Mouse (Mus musculus): ENCODE measurements around the gene Hnrnpu. TPM values are rescaled to one million over a fixed set of nuclear protein-coding genes. Genes with fewer than 3 reads are reported as not detected.
A peak's percentile ranks its signal among the peaks of the same experiment; 100 is the strongest.
"Not testable (repeated sequence)": the region's sequence is repeated elsewhere in the genome, so short reads cannot be mapped to it uniquely, and the experiment has no call there.

Gene Hnrnpu
- 100 to 1,000 TPM; 146 to 173 TPM for total RNA-seq (2021)
- long read RNA-seq, experiment 1, full-length matches to known transcripts: 135 of 156 reads
- long read RNA-seq, experiment 1, partial matches to known transcripts: 13 of 156 reads
- long read RNA-seq, experiment 1, other reads (novel, unspliced or antisense): 8 of 156 reads
- long read RNA-seq, experiment 2, full-length matches to known transcripts: 76 of 85 reads
- long read RNA-seq, experiment 2, partial matches to known transcripts: 7 of 85 reads
- long read RNA-seq, experiment 2, other reads (novel, unspliced or antisense): 2 of 85 reads

GRCm38 (mm10) chr1:178337551-178338317, at the start of gene Hnrnpu:
Gene Hnrnpu (minus strand): TSS chr1:178337797.
- peak; percentile 96 to 97 for DNase-seq

DNA sequence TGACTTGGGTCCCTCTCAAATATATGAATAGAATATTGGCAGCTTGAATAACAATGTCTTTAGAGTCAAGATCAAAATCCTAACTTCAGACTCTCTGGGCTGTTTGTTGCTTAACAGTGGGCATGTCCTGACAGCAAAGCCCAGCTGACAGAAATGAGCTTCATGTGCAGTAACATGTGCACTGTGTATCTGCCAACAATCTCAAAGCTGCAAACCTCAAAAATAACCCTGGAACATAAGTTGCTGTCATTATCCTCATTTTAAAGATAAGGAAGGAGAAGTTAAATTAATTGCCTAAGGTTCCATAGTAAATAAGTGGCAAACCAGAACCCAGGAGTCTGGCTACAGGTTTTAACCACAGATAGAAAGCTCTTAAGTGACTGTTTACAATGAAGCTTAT, 44.6 kb upstream of the Hnrnpu start:
- DNase-seq: no peak

GRCm38 (mm10) chr1:178379224-178379623, 41.6 kb upstream of the Hnrnpu start:
- no peak for DNase-seq

- no peak for DNase-seq
These were observed 40.5 kb upstream of the Hnrnpu start for GRCm38 (mm10) chr1:178378115-178378514.

- DNase-seq: no peak
These were observed 39.3 kb upstream of the Hnrnpu start for GRCm38 (mm10) chr1:178376907-178377306.

DNA sequence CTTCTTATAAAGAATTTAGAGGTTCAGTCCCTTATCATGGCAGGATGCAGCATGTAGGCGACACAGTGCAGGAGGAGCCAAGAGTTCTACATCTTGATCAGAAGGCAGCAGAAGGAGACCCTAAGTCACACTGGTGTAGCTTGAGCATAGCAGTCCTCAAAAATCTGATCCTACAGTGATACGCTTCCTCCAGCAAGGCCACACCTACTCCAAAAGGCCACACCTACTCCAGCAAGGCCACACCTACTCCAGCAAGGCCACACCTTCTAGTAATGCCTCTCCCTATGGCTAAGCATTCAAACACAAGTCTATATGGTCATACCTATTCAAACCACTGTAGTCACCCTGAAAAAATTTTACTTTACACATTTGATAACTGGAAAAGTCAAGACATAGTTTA, 38.5 kb upstream of the Hnrnpu start:
- no peak for DNase-seq

- DNase-seq: no peak
These were observed 37.8 kb upstream of the Hnrnpu start for GRCm38 (mm10) chr1:178375381-178375780.

- DNase-seq: no peak
These were observed 35.1 kb upstream of the Hnrnpu start for GRCm38 (mm10) chr1:178372681-178373080.

DNA sequence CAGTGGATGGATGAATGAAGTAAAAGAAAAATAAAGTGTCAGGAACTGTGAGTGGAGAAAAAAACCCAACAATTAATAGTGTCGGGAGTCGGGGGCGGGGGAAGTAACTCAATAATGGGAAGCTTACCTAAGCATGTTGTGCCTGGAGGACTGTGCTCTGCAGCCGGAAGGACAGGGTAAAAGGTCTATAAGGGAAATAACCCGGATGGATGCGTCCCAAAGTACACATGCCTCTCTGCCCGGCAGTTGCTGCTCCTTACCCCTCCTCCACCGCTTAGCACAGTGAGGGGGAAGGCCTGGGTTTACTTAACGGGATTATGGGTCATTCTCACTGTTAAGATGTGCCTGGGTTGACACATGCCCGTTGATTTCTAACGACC, 31.7 kb upstream of the Hnrnpu start:
- DNase-seq: peak in 1 of 2 experiments; percentile 59

- peak; percentile 93 to 97 for DNase-seq
These were observed 31.1 kb upstream of the Hnrnpu start for GRCm38 (mm10) chr1:178368548-178369271.

DNA sequence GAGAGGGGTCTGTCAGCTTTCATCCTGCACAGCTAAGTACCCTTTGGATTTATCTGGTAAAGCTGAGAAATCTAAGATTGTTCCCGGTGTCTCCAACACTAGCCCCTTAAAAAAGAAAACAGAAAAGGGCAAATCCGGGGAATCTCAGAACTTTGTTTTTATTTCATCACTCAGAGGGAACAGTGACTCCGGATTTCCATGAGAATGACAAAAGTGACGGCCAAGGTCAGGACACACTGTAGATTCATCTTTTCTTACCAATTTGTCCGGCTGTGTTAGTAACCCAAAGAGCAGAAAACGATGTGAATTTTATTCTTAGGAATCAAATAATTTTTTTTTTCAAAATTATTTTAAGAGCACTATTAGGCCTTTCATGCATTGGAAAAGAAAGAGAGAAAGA, 30.5 kb upstream of the Hnrnpu start:
- no peak for DNase-seq

DNA sequence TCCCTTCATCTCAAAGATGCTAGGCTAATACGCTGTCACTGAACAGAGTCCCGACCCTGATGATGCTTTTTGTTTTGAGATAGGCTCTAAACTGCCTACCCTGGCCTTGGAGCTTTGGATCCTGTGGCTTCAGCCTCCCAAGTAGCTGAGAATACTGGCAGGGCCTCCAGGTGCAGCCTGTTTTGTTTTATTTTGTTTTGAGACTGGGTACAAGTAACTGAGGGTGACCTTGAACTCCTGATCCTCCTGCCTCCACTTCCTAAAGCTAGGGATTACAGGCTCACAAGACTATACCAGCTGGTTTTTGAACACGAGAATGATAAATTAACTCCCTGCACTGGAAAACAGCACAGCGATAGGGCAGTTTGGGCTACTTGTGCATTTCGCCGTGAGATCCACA, 27.6 kb upstream of the Hnrnpu start:
- DNase-seq: no peak

DNA sequence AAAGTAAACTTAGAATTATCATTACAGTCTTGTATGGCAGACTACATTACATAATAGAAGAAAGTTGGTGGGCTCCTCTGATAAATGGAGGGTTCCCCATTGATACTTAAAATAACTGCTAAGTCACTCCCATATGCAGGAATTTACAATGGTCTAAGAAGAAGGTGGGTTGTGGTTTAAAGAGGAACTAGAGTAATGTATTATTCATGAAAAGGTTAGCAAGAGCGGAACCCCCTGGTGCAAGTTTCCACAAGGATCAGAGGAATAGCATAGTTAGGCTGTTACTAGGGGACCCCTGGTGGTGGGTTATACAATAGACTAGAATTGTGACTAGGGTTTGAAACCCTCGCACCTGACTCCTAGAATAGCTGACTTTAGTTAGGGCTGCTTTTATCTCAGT, 23.1 kb upstream of the Hnrnpu start:
- DNase-seq: no peak

DNA sequence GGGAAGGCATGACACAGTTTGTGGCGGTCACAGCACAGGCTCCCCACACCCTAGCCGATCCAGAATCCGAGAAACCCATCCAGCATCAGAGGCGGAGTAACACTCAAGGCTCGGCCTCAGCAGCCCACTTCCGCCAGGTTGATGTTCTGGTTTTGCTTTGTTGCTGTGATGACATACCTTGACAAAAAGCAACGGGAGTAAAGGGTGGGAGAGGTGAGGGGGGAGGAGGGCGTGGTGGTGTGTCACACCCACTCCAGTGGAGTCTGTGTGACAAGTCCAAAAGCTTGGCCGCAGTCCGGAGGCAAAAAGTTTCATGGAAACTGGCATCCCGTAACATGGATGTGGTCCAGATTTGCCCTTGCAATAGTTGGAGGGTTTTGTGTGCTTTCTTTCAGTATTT, 22.7 kb upstream of the Hnrnpu start:
- DNase-seq: no peak

GRCm38 (mm10) chr1:178357776-178358710, 20.4 kb upstream of the Hnrnpu start:
- peak in 1 of 2 experiments; percentile 45 for DNase-seq

DNA sequence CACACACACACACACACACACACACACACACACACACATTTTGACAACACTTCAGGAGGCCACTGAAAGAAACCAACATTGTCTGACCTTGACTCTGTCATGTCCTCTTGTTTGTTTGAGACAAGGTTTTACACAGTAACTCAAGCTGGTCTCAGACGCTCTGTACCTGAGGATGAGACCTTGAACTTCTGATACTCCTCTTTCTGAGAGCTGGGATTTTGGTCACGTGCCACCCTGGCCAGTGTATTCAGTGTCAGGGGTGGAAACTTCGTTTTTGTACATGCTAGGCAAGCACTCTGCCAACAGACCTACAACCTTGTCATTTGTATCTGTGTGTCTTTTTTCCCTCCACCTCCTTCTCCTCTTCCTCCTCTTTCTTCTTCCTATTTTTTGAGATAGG, 17.0 kb upstream of the Hnrnpu start:
- no peak for DNase-seq

DNA sequence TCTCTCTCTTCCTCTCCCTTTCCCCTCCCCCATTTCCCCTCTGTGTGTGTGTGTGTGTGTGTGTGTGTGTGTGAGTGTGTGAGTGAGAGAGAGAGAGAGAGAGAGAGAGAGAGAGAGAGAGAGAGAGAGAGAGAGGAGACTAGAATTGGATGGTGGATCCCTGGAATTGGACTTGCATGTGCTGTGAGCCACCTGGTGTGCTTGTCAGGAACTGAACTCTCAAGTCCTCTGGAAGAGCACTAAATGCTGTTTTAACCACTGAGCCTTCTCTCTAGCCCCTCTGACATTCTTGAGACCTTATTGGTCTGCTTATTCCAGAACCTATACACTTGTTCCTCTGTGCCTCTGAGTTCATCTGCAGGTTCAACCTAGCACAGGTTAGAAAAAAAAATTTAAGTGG, 14.0 kb upstream of the Hnrnpu start:
- no peak for DNase-seq

GRCm38 (mm10) chr1:178350792-178351191, 13.2 kb upstream of the Hnrnpu start:
- no peak for DNase-seq

- not testable (repeated sequence) for DNase-seq
These were observed 6.6 kb upstream of the Hnrnpu start for GRCm38 (mm10) chr1:178344071-178344805.

GRCm38 (mm10) chr1:178342612-178343011, 5.0 kb upstream of the Hnrnpu start:
- DNase-seq: no peak

GRCm38 (mm10) chr1:178342063-178342462, 4.5 kb upstream of the Hnrnpu start:
- no peak for DNase-seq
